Mouse (Mus musculus): ENCODE results near the gene Ssbp3. TPM values are rescaled to one million over a fixed set of nuclear protein-coding genes. Genes with fewer than 3 reads are reported as not detected.

Gene Ssbp3
- polyA plus RNA-seq, 1 experiment from 2014 or later = 332 TPM

DNA sequence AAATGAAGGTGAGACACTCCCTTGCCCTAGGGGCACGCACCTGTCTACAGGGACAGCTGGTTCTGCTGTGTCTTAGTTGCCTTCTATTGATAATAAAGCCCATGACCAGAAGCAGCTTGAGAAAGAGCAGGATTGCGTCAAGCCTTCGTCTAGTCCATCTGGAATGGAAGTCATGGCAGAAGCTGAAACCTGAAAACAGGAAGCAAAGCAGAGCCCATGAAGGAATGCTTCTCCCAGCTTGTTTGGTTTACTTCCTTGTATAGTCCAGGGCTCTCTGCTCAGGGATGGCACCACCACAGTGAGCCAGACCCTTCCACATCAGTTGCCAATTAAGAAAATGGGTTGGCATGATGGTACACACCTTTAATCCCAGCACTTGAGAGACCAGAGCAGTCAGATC is 171.7 kb downstream of the Ssbp3 start:
- Histone ChIP-seq H3K9ac (no peak overlapping the region), H3K27ac (no peak overlapping the region), H3K36me3 (no peaks in the 10 kb centered on the region), H3K4me1 (peaks cover 19% of the 10 kb centered on the region), H3K27me3 (replicated peaks) (no peaks in the 10 kb centered on the region), H3K4me3 (no peak overlapping the region), H3K9me3 (no peaks in the 10 kb centered on the region), H3K4me2 (replicated peaks) (no peak overlapping the region)
- WGBS = 91% methylated on average over 3 of the region's 3 CpGs
- no peak for ATAC-seq (ENCODE audit: low FRiP score, low read depth)

DNA sequence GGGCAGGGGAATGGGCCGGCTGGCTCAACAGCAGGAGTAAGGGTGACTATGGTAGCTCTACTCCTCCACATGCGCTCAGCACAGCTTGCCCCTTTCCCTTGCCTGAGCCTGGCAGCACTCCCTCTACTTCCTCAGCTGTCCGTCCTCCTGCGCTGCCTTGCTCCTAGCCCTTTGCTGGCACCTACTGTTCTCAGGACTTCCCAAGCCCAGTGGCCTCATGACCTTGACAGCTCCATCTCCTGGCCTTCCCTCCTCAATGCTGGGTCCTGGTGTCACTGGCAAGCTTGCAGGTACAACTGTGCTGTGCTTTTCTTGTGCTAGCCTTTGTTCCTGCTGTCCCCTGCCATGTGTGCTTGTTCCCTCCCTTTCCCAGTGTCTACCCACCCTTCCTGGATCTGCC is 172.6 kb downstream of the Ssbp3 start:
- ATAC-seq (ENCODE audit: low FRiP score, low read depth) = no peak
- WGBS = 95% methylated on average over 4 of the region's 4 CpGs
- H3K4me3 ChIP-seq = no peak overlapping the region
- no peak overlapping the region for H3K27ac ChIP-seq
- H3K4me2 ChIP-seq (replicated peaks) = no peak overlapping the region
- no peaks in the 10 kb centered on the region for H3K27me3 ChIP-seq (replicated peaks)
- no peak overlapping the region for H3K9ac ChIP-seq
- peaks cover 19% of the 10 kb centered on the region for H3K4me1 ChIP-seq
- H3K36me3 ChIP-seq = no peaks in the 10 kb centered on the region
- no peaks in the 10 kb centered on the region for H3K9me3 ChIP-seq

DNA sequence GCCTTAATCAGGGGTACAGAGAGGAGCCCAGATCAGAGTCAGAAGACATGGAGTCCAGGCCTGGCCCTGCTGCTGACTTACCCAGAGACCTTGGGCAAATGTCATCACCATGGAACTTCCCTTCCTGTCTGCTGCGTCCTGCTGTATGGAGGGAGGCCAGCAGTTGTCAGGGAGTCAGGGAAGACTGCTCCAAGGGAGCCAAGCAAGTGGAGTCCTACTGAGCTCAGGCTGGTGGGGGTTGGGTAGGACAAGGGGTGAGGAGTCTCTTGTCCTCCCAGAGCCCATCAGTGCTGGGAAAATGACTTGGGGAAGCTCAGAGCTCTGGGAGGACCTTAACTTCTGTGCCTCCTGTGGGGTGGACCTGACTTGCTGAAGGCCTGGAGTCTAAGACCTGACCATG is 173.8 kb downstream of the Ssbp3 start:
- Histone ChIP-seq H3K4me1 (peaks cover 19% of the 10 kb centered on the region), H3K4me2 (replicated peaks) (peak overlapping the region; percentile 27; the same call in 1 of the 2 replicates), H3K36me3 (no peaks in the 10 kb centered on the region), H3K4me3 (no peak overlapping the region), H3K9me3 (no peaks in the 10 kb centered on the region), H3K9ac (no peak overlapping the region), H3K27ac (peak overlapping the region; percentile 65), H3K27me3 (replicated peaks) (no peaks in the 10 kb centered on the region)
- ATAC-seq (ENCODE audit: low FRiP score, low read depth) = peak; percentile 52
- WGBS = 23% methylated on average over 1 of the region's 1 CpGs

DNA sequence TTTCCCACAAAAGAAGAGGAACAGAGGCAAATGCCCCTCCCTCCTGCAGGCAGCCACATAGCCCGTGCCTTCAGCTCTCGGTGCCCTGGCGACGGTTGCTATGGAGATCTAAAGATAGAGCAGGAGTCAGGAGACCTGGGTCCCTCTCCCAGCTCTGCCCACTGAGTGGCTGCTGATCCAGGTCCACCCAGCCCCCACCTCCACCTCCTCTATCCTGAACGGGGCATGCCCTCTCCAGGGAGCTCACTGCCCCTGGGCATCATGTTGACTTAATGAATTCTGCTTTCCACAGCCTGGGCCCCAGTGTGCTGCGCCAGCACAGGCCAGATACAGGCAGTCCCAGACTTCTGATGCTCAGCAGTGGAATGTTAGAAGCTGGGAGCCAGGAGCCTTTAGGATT is 174.4 kb downstream of the Ssbp3 start:
- no peak overlapping the region for H3K9ac ChIP-seq
- ATAC-seq (ENCODE audit: low FRiP score, low read depth) = peak; percentile 95
- H3K4me3 ChIP-seq = no peak overlapping the region
- H3K4me2 ChIP-seq (replicated peaks) = peak overlapping the region; percentile 27; the same call in 1 of the 2 replicates
- H3K27ac ChIP-seq = peak overlapping the region; percentile 65
- H3K27me3 ChIP-seq (replicated peaks) = no peaks in the 10 kb centered on the region
- WGBS = 4% methylated on average over 6 of the region's 6 CpGs
- H3K4me1 ChIP-seq = peaks cover 19% of the 10 kb centered on the region
- no peaks in the 10 kb centered on the region for H3K36me3 ChIP-seq
- no peaks in the 10 kb centered on the region for H3K9me3 ChIP-seq

DNA sequence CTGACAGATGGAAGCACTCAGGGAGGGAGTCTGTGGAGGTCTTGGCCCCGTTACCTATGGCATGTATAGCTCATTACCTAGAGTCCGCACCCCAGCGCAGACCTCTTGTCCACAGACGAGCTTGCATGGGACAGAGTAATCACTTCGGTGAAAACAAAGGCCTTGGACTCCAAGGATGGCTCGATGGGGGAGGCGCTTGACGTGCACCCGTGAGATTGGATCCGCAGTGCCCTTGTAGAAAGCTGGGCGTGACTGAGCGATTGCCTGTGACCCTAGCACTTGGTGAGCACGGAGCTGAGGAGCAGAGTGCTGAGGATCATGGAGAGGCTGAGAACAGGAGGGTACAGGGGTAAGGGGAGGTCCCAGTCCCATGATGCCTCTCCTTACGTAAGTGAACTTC is 181.2 kb downstream of the Ssbp3 start:
- ATAC-seq (ENCODE audit: low FRiP score, low read depth) = no peak
- 87% methylated on average over 14 of the region's 14 CpGs for WGBS

DNA sequence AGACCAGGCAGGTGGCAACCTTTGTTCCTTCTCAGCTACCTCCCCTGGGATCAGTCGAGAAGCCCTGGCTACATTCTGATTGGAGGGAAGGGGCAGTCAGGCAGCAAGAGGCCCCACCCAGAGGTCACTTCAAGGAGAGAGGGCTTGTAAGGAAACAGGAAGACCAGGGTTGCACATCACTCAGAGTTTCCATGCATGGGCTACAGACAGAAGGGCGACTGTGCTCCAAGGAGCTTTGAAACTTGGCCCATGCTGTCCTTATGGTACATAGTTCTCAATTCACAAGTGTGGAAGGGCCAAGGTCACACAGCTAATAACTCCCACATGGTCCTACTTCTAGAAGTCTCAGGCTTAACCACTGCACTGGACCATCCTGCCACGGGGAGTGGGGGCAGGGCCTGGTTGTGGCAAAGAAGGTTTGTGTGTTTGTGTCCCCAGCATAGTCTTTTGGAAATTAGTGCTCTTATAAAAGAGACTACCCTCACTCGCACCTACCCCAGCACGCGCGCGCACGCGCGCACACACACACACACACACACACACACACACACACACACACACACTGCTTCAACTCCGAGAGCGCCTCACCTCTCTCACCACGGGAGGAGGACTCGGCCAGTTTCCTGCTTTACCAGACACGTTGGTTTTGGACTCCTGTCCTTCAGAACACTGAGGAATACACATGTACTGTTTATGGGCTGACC is 184.1 kb downstream of the Ssbp3 start:
- Histone ChIP-seq H3K9ac (no peak overlapping the region), H3K9me3 (no peaks in the 10 kb centered on the region), H3K27ac (no peak overlapping the region), H3K36me3 (no peaks in the 10 kb centered on the region), H3K4me3 (no peak overlapping the region), H3K4me1 (peaks cover 22% of the 10 kb centered on the region), H3K27me3 (replicated peaks) (no peaks in the 10 kb centered on the region), H3K4me2 (replicated peaks) (no peak overlapping the region)
- no peak for ATAC-seq (ENCODE audit: low FRiP score, low read depth)
- WGBS = 83% methylated on average over 16 of the region's 16 CpGs

More for the DNA sequence above, 181.2 kb downstream of the Ssbp3 start:
- no peaks in the 10 kb centered on the region for H3K36me3 ChIP-seq
- peaks cover 9% of the 10 kb centered on the region for H3K4me1 ChIP-seq
- no peak overlapping the region for H3K4me3 ChIP-seq
- H3K9me3 ChIP-seq = no peaks in the 10 kb centered on the region
- no peak overlapping the region for H3K27ac ChIP-seq
- no peaks in the 10 kb centered on the region for H3K27me3 ChIP-seq (replicated peaks)
- H3K4me2 ChIP-seq (replicated peaks) = no peak overlapping the region
- no peak overlapping the region for H3K9ac ChIP-seq

DNA sequence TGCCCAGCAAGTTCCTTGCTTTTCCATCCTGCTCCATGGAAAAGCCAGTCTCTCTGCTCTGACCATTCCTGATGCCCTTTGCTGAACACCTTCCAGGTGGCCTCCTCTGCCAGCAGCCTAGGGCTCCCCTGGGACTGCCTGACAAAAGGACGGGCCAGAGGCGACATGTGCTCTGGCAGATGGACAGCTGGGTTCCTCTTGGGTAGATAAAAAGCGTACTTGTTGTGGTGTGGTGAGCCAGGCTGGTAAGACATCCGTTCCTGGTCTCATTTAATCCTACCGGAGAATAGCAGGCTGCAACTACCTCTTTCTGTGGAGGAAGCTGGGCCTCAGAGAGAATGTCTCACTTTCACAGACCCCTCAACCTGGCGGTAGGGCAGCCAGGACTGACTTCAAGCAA is 185.5 kb downstream of the Ssbp3 start:
- Histone ChIP-seq H3K4me1 (peaks cover 22% of the 10 kb centered on the region), H3K4me2 (replicated peaks) (no peak overlapping the region), H3K36me3 (no peaks in the 10 kb centered on the region), H3K27ac (peak overlapping the region; percentile 46; the same call in 1 of the 2 replicates), H3K9me3 (no peaks in the 10 kb centered on the region), H3K9ac (no peak overlapping the region), H3K27me3 (replicated peaks) (no peaks in the 10 kb centered on the region), H3K4me3 (no peak overlapping the region)
- 0 out of 2 replicates have a peak, but pooled peaks have one; percentile 25 for ATAC-seq (ENCODE audit: low FRiP score, low read depth)
- 39% methylated on average over 6 of the region's 6 CpGs for WGBS

DNA sequence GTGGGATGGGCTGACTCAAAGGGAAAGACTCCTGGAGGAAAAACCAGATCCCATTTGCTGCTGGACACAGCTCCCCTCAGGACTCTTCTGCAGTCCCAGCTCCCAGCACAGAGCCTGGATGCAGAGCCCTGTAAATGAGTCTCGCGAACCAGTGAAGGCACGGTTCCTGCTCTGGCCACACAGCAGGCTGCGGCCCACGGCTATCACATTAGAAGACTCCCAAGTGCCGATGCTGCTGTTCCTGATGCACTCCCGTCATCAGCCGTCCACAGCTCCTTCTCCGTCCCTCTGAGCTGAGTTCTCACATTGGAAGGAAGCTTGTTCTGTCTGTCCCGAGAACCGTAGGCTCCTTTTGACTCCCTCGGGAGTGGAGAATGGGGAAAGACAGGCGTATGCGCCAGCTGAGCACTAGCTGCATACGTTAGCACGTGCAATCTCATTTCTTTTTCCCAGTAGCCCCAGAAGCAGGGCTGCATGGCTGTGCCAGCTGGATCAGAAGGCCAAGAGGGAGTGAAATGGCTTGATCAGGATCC is 186.4 kb downstream of the Ssbp3 start, which contains the start of gene Cdcp2:
Gene Cdcp2 (plus strand): TSS at position 51 of the 533 bp plus-strand sequence.
- Histone ChIP-seq H3K4me1 (peaks cover 22% of the 10 kb centered on the region), H3K27ac (peak within 1 kb of the TSS; percentile 46; the same call in 1 of the 2 replicates), H3K9me3 (no peaks in the 10 kb centered on the region), H3K36me3 (no peaks in the 10 kb centered on the region), H3K9ac (no peak within 1 kb of the TSS), H3K27me3 (replicated peaks) (no peaks in the 10 kb centered on the region), H3K4me2 (replicated peaks) (no peak within 1 kb of the TSS; the same call in 1 of the 2 replicates), H3K4me3 (no peak within 1 kb of the TSS)
- 41% methylated on average over 16 of the region's 16 CpGs for WGBS
- no peak; the same call in 1 of the 2 replicates for ATAC-seq (ENCODE audit: low FRiP score, low read depth)

DNA sequence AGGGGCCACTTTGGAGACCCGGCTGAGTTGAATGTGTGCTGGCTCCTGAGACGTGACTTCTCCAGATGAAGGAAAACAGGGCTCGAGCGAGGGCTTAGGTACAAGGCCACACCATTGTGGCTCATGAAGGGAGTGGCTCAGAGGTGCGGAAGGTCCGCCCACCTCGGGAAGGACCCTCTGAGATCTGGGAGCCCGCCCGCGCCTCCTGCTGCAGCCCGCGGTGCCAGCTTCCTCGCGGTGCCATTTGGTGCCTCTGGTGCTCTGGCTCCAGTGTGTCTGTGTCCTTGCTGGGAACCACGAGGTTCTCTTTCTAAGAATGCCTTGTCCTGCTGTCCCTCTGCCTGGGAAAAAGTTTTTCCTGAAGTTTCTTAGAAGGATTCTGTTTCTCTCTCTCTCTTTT is 187.4 kb downstream of the Ssbp3 start:
- 63% methylated on average over 15 of the region's 15 CpGs for WGBS
- H3K36me3 ChIP-seq = no peaks in the 10 kb centered on the region
- no peak overlapping the region for H3K4me2 ChIP-seq (replicated peaks)
- H3K9me3 ChIP-seq = no peaks in the 10 kb centered on the region
- H3K4me3 ChIP-seq = no peak overlapping the region
- no peaks in the 10 kb centered on the region for H3K27me3 ChIP-seq (replicated peaks)
- 0 out of 2 replicates have a peak overlapping the region, but pooled peaks have one; percentile 1 for H3K27ac ChIP-seq
- peaks cover 22% of the 10 kb centered on the region for H3K4me1 ChIP-seq
- H3K9ac ChIP-seq = no peak overlapping the region
- no peak for ATAC-seq (ENCODE audit: low FRiP score, low read depth)

DNA sequence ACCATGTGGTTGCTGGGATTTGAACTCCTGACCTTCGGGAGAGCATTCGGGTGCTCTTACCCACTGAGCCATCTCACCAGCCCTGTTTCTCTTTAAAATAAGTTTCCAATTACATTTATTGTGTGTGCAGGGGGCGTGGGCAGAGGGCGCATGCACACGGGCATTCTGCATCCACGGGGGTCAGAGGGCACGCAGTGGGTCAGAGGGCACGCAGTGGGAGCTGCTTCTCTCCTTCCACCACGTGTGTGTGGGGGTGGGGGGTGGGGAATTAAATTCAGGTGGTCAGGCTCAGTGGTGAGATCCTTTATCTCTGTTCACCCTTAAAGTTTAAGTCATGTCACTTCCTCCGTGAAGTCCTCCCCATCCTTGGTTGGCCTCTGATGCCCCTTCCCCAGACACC is 187.9 kb downstream of the Ssbp3 start:
- Histone ChIP-seq H3K9me3 (no peaks in the 10 kb centered on the region), H3K4me2 (replicated peaks) (no peak overlapping the region), H3K4me1 (peaks cover 22% of the 10 kb centered on the region), H3K27ac (no peak overlapping the region), H3K36me3 (no peaks in the 10 kb centered on the region), H3K4me3 (no peak overlapping the region), H3K9ac (no peak overlapping the region), H3K27me3 (replicated peaks) (no peaks in the 10 kb centered on the region)
- ATAC-seq (ENCODE audit: low FRiP score, low read depth) = no peak
- WGBS = 77% methylated on average over 10 of the region's 10 CpGs

DNA sequence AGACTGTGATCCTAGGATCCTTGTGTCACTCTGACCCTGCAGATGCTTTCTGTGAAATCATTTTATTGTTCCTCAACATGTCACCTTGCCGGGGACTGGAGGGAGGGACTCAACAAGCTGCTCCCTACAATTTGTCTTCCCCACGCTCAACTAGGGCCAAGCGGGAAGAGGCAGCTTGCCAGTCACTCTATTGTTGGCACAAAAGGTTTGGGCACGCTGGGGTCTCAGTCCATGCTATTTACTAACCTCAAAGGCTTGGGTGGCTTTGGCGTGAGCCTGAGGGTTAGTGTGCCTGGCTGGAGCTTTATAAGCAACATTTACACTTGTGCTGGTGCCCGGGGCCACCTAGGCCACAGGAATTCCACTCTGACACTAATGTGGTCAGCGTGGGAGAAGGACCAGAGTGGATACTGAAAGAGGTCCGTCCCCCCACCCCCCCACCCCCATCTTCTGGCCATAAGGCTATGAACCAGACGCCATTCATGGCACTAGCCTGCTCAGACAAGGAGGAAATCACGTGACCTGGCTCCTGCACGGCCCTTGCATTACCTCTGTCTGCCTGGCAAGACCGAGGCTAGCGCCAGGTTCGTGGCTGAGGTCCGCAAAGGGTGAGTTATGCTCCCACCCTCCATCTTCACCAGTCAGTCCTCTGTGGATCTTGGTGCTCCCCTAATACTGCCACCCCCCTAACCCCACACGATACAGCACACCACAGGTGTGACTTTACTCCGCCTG is 188.5 kb downstream of the Ssbp3 start:
- Histone ChIP-seq H3K9ac (no peak overlapping the region), H3K4me3 (no peak overlapping the region), H3K36me3 (no peaks in the 10 kb centered on the region), H3K9me3 (no peaks in the 10 kb centered on the region), H3K4me2 (replicated peaks) (no peak overlapping the region), H3K4me1 (peaks cover 22% of the 10 kb centered on the region), H3K27ac (no peak overlapping the region), H3K27me3 (replicated peaks) (no peaks in the 10 kb centered on the region)
- no peak for ATAC-seq (ENCODE audit: low FRiP score, low read depth)
- WGBS = 75% methylated on average over 17 of the region's 17 CpGs
